Mouse (Mus musculus): ENCODE measurements around the gene Abca7. TPM values are rescaled to one million over a fixed set of nuclear protein-coding genes. Genes with fewer than 3 reads are reported as not detected.

The Abca7 gene
- polyA plus RNA-seq, 1 experiment from 2014 or later: 5.6 TPM

DNA sequence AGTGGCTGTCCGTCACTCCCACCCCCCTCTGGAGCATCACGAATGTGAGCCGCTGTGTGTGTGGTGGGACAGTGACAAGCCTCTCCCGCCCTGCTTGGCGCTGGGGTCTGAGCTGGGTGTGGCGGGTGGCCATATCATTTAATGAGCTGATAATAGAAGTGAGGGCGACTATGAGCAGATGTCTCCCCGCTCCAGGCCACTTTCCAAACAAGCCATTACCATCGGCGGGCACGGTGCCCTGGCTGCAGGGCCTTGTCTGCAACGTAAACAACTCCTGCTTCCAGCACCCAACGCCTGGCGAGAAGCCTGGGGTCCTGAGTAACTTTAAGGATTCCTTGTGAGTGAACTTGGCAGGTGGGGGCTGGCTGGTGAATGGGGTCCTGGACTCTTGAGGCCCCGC, 1.5 kb downstream of the Abca7 start:
- H3K9ac ChIP-seq (ENCODE audit: low read length): peak overlapping the region; percentile 62
- peak; percentile 54 for ATAC-seq (ENCODE audit: low read depth)
- H3K4me2 ChIP-seq (ENCODE audit: low read depth, low read length): peak overlapping the region; percentile 83
- H3K4me1 ChIP-seq (replicated peaks; ENCODE audit: control insufficient read depth, insufficient read depth, low read length): peaks cover 14% of the 10 kb centered on the region
- H3K36me3 ChIP-seq (ENCODE audit: control insufficient read depth, insufficient read depth, low read length): peaks cover 24% of the 10 kb centered on the region
- peak overlapping the region; percentile 57 for H3K4me3 ChIP-seq (ENCODE audit: low read length)
- H3K27ac ChIP-seq (ENCODE audit: low read length): peak overlapping the region; percentile 30; the same call in 1 of the 2 replicates
- WGBS: 7% methylated on average over 15 of the region's 15 CpGs
- no peaks in the 10 kb centered on the region for H3K9me3 ChIP-seq (ENCODE audit: control insufficient read depth, low read length)
- no peaks in the 10 kb centered on the region for H3K27me3 ChIP-seq (ENCODE audit: control insufficient read depth, insufficient read depth, low read depth, low read length)

DNA sequence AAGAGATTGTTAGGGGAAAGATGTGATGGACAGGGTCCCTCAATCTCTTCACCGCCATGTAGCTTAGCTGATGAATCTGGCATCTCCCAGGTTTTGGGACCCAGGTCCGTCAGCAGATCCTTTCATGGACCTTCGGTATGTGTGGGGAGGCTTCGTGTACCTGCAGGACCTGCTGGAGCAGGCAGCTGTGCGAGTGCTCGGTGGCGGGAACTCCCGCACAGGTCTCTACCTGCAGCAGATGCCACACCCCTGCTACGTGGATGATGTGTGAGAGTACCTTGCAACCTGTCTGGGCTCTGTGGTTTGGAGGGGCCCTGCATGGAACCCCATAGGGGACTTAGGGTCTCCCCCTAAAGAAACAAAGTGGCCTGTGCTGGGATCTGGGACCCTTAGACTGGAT, 5.7 kb downstream of the Abca7 start:
- WGBS: 75% methylated on average over 9 of the region's 9 CpGs
- Histone ChIP-seq H3K4me1 (replicated peaks; ENCODE audit: control insufficient read depth, insufficient read depth, low read length) (peaks cover 21% of the 10 kb centered on the region), H3K9ac (ENCODE audit: low read length) (no peak overlapping the region), H3K36me3 (ENCODE audit: control insufficient read depth, insufficient read depth, low read length) (no peaks in the 10 kb centered on the region), H3K9me3 (ENCODE audit: control insufficient read depth, low read length) (no peaks in the 10 kb centered on the region), H3K4me3 (ENCODE audit: low read length) (no peak overlapping the region), H3K27ac (ENCODE audit: low read length) (no peak overlapping the region), H3K4me2 (ENCODE audit: low read depth, low read length) (no peak overlapping the region), H3K27me3 (ENCODE audit: control insufficient read depth, insufficient read depth, low read depth, low read length) (no peaks in the 10 kb centered on the region)
- no peak for ATAC-seq (ENCODE audit: low read depth)

DNA sequence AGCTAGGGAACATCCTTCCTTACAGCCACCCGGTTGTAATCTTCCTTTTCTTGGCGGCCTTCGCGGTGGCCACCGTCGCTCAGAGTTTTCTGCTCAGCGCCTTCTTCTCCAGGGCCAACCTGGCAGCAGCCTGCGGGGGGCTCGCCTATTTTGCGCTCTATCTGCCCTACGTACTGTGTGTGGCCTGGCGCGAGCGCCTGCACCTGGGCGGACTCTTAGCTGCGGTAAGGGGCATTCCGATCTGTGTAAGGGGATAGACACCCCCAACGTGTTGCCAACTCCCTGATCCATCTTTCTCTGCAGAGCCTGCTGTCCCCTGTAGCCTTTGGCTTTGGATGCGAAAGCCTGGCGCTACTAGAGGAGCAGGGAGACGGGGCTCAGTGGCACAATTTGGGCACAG, 6.5 kb downstream of the Abca7 start:
- Histone ChIP-seq H3K9ac (ENCODE audit: low read length) (peak overlapping the region; percentile 14), H3K36me3 (ENCODE audit: control insufficient read depth, insufficient read depth, low read length) (no peaks in the 10 kb centered on the region), H3K4me3 (ENCODE audit: low read length) (no peak overlapping the region), H3K4me1 (replicated peaks; ENCODE audit: control insufficient read depth, insufficient read depth, low read length) (peaks cover 16% of the 10 kb centered on the region), H3K9me3 (ENCODE audit: control insufficient read depth, low read length) (no peaks in the 10 kb centered on the region), H3K4me2 (ENCODE audit: low read depth, low read length) (no peak overlapping the region), H3K27ac (ENCODE audit: low read length) (no peak overlapping the region), H3K27me3 (ENCODE audit: control insufficient read depth, insufficient read depth, low read depth, low read length) (no peaks in the 10 kb centered on the region)
- no peak for ATAC-seq (ENCODE audit: low read depth)
- WGBS: 40% methylated on average over 21 of the region's 21 CpGs

DNA sequence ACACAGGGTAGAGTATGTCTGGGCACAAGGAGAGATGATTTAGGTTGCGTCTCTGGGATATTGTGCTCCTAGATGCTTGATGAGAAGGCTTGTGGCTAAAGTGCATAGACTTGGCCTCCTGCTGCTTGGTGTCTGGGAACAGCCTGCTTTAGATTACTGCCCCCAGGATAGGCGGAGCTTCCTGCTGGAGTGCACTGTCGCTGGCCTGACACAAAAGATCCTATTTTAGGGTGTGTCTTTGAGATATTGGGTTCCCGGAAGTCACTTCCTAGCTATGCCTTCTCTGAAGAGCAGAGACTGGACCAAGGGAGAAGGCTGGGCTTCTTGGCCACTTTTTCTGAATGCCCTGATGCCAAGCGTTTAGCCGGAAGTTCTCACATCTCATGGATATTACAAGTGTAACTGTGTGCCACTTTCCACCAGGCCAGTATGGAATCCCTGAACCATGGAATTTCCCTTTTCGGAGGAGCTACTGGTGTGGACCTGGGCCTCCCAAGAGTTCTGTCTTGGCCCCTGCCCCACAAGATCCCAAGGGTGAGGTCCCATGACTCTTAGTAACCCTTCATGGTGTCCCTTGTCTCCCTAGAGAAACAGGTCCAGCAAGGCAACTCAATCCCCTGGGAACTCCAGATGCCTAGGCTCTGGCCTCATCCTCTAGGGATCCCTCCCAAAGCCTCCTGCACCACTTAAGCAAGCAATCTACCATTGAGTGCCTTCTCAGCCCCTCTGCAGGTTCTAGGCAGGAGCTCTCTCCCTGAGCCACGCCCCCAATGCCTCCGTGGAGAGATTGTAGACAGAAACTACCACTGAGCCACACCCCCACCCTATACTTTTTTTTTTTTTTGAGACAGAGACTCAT, 7.3 kb downstream of the Abca7 start:
- Histone ChIP-seq H3K27me3 (ENCODE audit: control insufficient read depth, insufficient read depth, low read depth, low read length) (no peaks in the 10 kb centered on the region), H3K4me3 (ENCODE audit: low read length) (no peak overlapping the region), H3K36me3 (ENCODE audit: control insufficient read depth, insufficient read depth, low read length) (no peaks in the 10 kb centered on the region), H3K9me3 (ENCODE audit: control insufficient read depth, low read length) (no peaks in the 10 kb centered on the region), H3K4me1 (replicated peaks; ENCODE audit: control insufficient read depth, insufficient read depth, low read length) (peaks cover 12% of the 10 kb centered on the region), H3K27ac (ENCODE audit: low read length) (0 out of 2 replicates have a peak overlapping the region, but pooled peaks have one; percentile 20), H3K4me2 (ENCODE audit: low read depth, low read length) (no peak overlapping the region), H3K9ac (ENCODE audit: low read length) (peak overlapping the region; percentile 14; the same call in 1 of the 2 replicates)
- ATAC-seq (ENCODE audit: low read depth): peak; percentile 21; the same call in 1 of the 2 replicates
- WGBS: 57% methylated on average over 9 of the region's 9 CpGs

DNA sequence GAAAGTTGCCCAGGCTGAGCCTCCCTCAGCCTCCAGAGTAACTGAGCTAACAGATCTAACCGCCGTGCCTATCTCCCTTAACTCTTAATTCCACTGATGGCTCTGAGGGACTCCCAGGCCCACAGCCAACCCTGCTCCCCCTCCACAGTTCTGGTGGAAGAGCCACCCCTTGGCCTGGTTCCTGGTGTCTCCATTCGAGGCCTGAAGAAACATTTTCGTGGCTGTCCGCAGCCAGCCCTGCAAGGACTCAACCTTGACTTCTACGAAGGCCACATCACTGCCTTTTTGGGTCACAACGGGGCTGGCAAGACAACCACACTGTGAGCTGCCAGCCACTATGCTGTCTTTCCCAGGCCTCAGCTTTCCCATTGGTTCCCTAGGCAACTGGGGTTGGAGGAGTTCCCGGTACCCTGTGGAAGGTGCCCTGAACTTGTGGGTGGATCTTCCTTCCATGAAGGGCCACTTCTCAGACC, 8.0 kb downstream of the Abca7 start:
- no peak overlapping the region for H3K27ac ChIP-seq (ENCODE audit: low read length)
- 77% methylated on average over 8 of the region's 8 CpGs for WGBS
- H3K36me3 ChIP-seq (ENCODE audit: control insufficient read depth, insufficient read depth, low read length): peaks cover 4% of the 10 kb centered on the region; the same call in 1 of the 2 replicates

DNA sequence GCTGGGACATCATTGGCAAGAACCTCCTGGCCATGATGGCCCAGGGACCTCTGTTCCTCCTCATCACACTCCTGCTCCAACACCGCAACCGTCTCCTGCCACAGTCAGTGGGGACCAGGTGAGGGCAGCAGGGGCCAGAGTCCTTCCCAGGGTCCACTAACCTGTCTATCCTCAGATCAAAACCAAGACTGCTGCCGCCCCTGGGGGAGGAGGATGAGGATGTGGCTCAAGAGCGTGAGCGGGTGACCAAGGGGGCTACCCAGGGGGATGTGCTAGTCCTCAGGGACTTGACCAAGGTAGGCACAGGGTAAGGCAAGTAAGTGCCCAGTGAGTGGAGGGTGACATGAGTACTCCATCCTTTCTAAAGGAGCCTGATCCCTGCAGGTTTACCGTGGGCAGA, 15.4 kb downstream of the Abca7 start:
- Histone ChIP-seq H3K27me3 (ENCODE audit: control insufficient read depth, insufficient read depth, low read depth, low read length) (peaks cover 23% of the 10 kb centered on the region), H3K9ac (ENCODE audit: low read length) (no peak overlapping the region), H3K9me3 (ENCODE audit: control insufficient read depth, low read length) (peaks cover 6% of the 10 kb centered on the region; the same call in 1 of the 2 replicates), H3K36me3 (ENCODE audit: control insufficient read depth, insufficient read depth, low read length) (peaks cover 14% of the 10 kb centered on the region), H3K4me1 (replicated peaks; ENCODE audit: control insufficient read depth, insufficient read depth, low read length) (peaks cover 29% of the 10 kb centered on the region), H3K27ac (ENCODE audit: low read length) (no peak overlapping the region), H3K4me2 (ENCODE audit: low read depth, low read length) (no peak overlapping the region), H3K4me3 (ENCODE audit: low read length) (no peak overlapping the region)
- WGBS: 86% methylated on average over 6 of the region's 6 CpGs
- ATAC-seq (ENCODE audit: low read depth): no peak

More for the DNA sequence above, 8.0 kb downstream of the Abca7 start:
- Histone ChIP-seq H3K4me3 (ENCODE audit: low read length) (no peak overlapping the region), H3K9ac (ENCODE audit: low read length) (no peak overlapping the region), H3K27me3 (ENCODE audit: control insufficient read depth, insufficient read depth, low read depth, low read length) (no peaks in the 10 kb centered on the region), H3K4me2 (ENCODE audit: low read depth, low read length) (no peak overlapping the region), H3K9me3 (ENCODE audit: control insufficient read depth, low read length) (no peaks in the 10 kb centered on the region), H3K4me1 (replicated peaks; ENCODE audit: control insufficient read depth, insufficient read depth, low read length) (peaks cover 12% of the 10 kb centered on the region)
- no peak for ATAC-seq (ENCODE audit: low read depth)

DNA sequence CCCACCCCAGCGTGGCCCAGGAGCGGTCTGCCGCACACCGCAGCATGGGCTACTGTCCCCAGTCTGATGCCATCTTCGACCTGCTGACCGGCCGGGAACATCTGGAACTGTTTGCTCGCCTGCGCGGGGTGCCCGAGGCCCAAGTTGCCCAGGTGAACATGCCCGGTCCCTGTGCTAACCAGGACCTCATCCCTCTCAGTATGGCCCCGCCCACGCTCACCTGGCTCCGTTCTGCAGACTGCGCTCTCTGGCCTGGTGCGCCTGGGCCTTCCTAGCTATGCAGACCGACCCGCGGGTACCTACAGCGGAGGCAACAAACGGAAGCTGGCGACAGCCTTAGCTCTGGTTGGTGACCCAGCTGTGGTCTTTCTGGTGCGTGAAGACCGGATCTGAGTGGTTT, 17.3 kb downstream of the Abca7 start:
- Histone ChIP-seq H3K9ac (ENCODE audit: low read length) (no peak overlapping the region), H3K36me3 (ENCODE audit: control insufficient read depth, insufficient read depth, low read length) (peaks cover 14% of the 10 kb centered on the region), H3K4me3 (ENCODE audit: low read length) (no peak overlapping the region), H3K27me3 (ENCODE audit: control insufficient read depth, insufficient read depth, low read depth, low read length) (peaks cover 23% of the 10 kb centered on the region), H3K4me2 (ENCODE audit: low read depth, low read length) (no peak overlapping the region), H3K4me1 (replicated peaks; ENCODE audit: control insufficient read depth, insufficient read depth, low read length) (peaks cover 30% of the 10 kb centered on the region), H3K9me3 (ENCODE audit: control insufficient read depth, low read length) (peaks cover 6% of the 10 kb centered on the region; the same call in 1 of the 2 replicates), H3K27ac (ENCODE audit: low read length) (no peak overlapping the region)
- WGBS: 37% methylated on average over 25 of the region's 25 CpGs
- no peak for ATAC-seq (ENCODE audit: low read depth)

DNA sequence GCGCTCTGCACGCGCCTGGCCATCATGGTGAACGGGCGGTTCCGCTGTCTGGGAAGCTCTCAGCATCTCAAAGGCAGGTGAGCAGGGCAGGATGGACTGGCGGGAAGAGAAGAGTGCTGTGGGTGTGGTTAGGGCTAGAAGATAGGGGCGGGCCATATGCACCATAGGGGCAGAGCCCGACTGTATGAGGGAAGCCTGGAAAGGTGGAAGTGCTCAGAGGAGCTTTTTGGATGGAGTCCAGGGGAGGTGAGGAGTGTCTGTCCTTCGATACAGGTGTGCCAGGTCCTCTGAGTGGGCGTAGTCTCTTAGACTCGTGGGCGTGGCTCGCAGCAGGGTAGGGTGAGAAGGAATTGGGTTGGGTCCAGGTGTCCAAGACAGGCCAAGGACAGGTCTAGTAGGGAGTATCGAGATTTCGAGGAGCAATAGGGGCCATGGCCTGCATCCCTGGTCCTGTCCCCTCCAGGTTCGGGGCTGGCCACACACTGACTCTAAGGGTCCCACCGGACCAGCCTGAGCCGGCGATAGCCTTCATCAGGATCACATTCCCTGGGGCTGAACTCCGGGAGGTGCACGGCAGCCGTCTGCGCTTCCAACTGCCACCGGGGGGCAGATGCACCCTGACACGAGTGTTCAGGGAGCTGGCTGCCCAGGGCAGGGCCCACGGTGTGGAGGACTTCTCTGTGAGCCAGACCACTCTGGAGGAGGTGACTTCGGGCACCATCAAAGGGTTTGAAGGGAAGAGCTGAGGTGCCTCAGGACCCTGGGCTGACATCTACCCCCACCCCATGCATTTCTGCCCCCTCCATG, 18.4 kb downstream of the Abca7 start:
- Histone ChIP-seq H3K9ac (ENCODE audit: low read length) (no peak overlapping the region; the same call in 1 of the 2 replicates), H3K4me2 (ENCODE audit: low read depth, low read length) (peak overlapping the region; percentile 29; the same call in 1 of the 2 replicates), H3K36me3 (ENCODE audit: control insufficient read depth, insufficient read depth, low read length) (peaks cover 10% of the 10 kb centered on the region; the same call in 1 of the 2 replicates), H3K27me3 (ENCODE audit: control insufficient read depth, insufficient read depth, low read depth, low read length) (peaks cover 23% of the 10 kb centered on the region), H3K4me1 (replicated peaks; ENCODE audit: control insufficient read depth, insufficient read depth, low read length) (peaks cover 39% of the 10 kb centered on the region), H3K4me3 (ENCODE audit: low read length) (no peak overlapping the region), H3K9me3 (ENCODE audit: control insufficient read depth, low read length) (peaks cover 6% of the 10 kb centered on the region; the same call in 1 of the 2 replicates), H3K27ac (ENCODE audit: low read length) (0 out of 2 replicates have a peak overlapping the region, but pooled peaks have one; percentile 12)
- ATAC-seq (ENCODE audit: low read depth): peak; percentile 18; the same call in 1 of the 2 replicates
- WGBS: 25% methylated on average over 28 of the region's 28 CpGs
